Mouse (Mus musculus) cortical plate, adult 2 months (tissue): Measurements from ENCODE around the gene Gpr137.

Source experiments
- CTCF ChIP-seq: fragments of 200-500 bp; IDR thresholded peaks from 2 replicates; pipeline ENCODE4 v1.5.1; 2011; ENCODE audit warnings: mild to moderate bottlenecking, control low read depth, low read length; ENCODE audit not compliant: insufficient read depth; ENCODE audit errors: extremely low read depth
- POLR2A ChIP-seq: fragments of 200-500 bp; IDR thresholded peaks from 2 replicates; pipeline ENCODE4 v1.6.1; 2011; ENCODE audit warnings: mild to moderate bottlenecking, low read length, control low read depth; ENCODE audit not compliant: insufficient read depth; ENCODE audit errors: extremely low read depth

- TF ChIP-seq CTCF (no peak), POLR2A (no peak)
Observed at GRCm38 (mm10) chr19:6893731-6894451, 48.4 kb downstream of the Gpr137 start.
